Mouse (Mus musculus) CH12.LX (cell line): ENCODE data around the gene Fbxw11. TPM values are rescaled to one million over a fixed set of nuclear protein-coding genes. Genes with fewer than 3 reads are reported as not detected.

Source experiments
- DNase-seq: peaks from one replicate; pipeline ENCODE4 v3.0.0-alpha.2; 2013; ENCODE audit errors: extremely low read depth
- H3K27ac ChIP-seq: 2 replicates; pipeline ENCODE4 v1.5.1; 2012; ENCODE audit warnings: low read depth, mild to moderate bottlenecking, control low read depth, moderate library complexity; ENCODE audit not compliant: insufficient read depth
- H3K27me3 ChIP-seq: replicated peaks from 2 replicates; pipeline ENCODE3; 2012; ENCODE audit warnings: inconsistent platforms
- H3K36me3 ChIP-seq, 2 experiments: replicated peaks in 1 of 2; 2 replicates each; pipeline versions ENCODE3 to v1.6.1; 2012; ENCODE audit warnings: inconsistent platforms in 1 of 2, low read length in 1 of 2, mild to moderate bottlenecking in 1 of 2, mixed read lengths in 1 of 2, moderate library complexity in 1 of 2; ENCODE audit not compliant: control insufficient read depth in 1 of 2, insufficient read depth in 1 of 2
- H3K4me1 ChIP-seq, 2 experiments: 2 replicates each; pipeline ENCODE4 v1.6.1; 2012; ENCODE audit warnings: inconsistent platforms in 1 of 2, moderate library complexity in 1 of 2; ENCODE audit not compliant: insufficient read depth in 2 of 2, control insufficient read depth in 1 of 2
- H3K4me2 ChIP-seq: 2 replicates; pipeline ENCODE4 v1.6.1; 2012; ENCODE audit warnings: low read depth, mild to moderate bottlenecking, control low read depth; ENCODE audit not compliant: poor library complexity, insufficient read depth, severe bottlenecking
- H3K4me3 ChIP-seq, 3 experiments: fragments of 150-350 bp in 1 of 3; sonication (generic) in 1 of 3; replicated peaks in 1 of 3; 2 replicates each; pipeline versions ENCODE3 to v1.5.1; 2011 to 2012; ENCODE audit warnings: low read depth in 2 of 3, low read length in 2 of 3, mild to moderate bottlenecking in 2 of 3, moderate library complexity in 2 of 3, control low read depth in 1 of 3, improper control_type of control experiment in 1 of 3, inconsistent platforms in 1 of 3, mixed read lengths in 1 of 3; ENCODE audit not compliant: poor library complexity in 1 of 3
- H3K79me2 ChIP-seq: replicated peaks from 2 replicates; pipeline ENCODE4 v1.6.1; 2012; ENCODE audit warnings: mild to moderate bottlenecking, moderate library complexity; ENCODE audit not compliant: control insufficient read depth, poor library complexity, insufficient read depth, severe bottlenecking; ENCODE audit errors: extremely low read depth
- H3K9ac ChIP-seq: 2 replicates; pipeline ENCODE4 v1.6.1; 2012; ENCODE audit warnings: low read depth, mild to moderate bottlenecking, control low read depth, moderate library complexity; ENCODE audit not compliant: insufficient read depth
- H3K9me3 ChIP-seq: replicated peaks from 2 replicates; pipeline ENCODE3; 2012; ENCODE audit warnings: low read length, inconsistent platforms, mixed read lengths
- BHLHE40 ChIP-seq: IDR thresholded peaks from 2 replicates; pipeline ENCODE4 v1.6.1; 2011; ENCODE audit warnings: mild to moderate bottlenecking, low read depth, low read length, improper control_type of control experiment
- CHD2 ChIP-seq: IDR thresholded peaks from 2 replicates; pipeline ENCODE4 v1.6.1; 2011; ENCODE audit warnings: low read length, improper control_type of control experiment
- E2F4 ChIP-seq: IDR thresholded peaks from 2 replicates; pipeline ENCODE4 v1.6.1; 2011; ENCODE audit warnings: low read depth, low read length, improper control_type of control experiment; ENCODE audit not compliant: insufficient replicate concordance
- ELF1 ChIP-seq: IDR thresholded peaks from 2 replicates; pipeline ENCODE4 v1.6.1; 2014; ENCODE audit warnings: low read depth, mild to moderate bottlenecking, inconsistent platforms, low read length, improper control_type of control experiment
- IRF4 ChIP-seq: IDR thresholded peaks from 2 replicates; pipeline ENCODE4 v1.6.1; 2014; ENCODE audit warnings: low read depth, mild to moderate bottlenecking, inconsistent platforms, low read length, improper control_type of control experiment
- MEF2A ChIP-seq: IDR thresholded peaks from 2 replicates; pipeline ENCODE4 v1.6.1; 2014; ENCODE audit warnings: low read depth, mild to moderate bottlenecking, inconsistent platforms, low read length, improper control_type of control experiment, borderline replicate concordance
- SIN3A ChIP-seq: IDR thresholded peaks from 2 replicates; pipeline ENCODE4 v1.6.1; 2012; ENCODE audit warnings: low read length, improper control_type of control experiment, inconsistent platforms
- UBTF ChIP-seq: IDR thresholded peaks from 2 replicates; pipeline ENCODE4 v1.6.1; 2012; ENCODE audit warnings: low read depth, mild to moderate bottlenecking, inconsistent platforms, low read length, improper control_type of control experiment, moderate library complexity
- USF1 ChIP-seq: IDR thresholded peaks from 2 replicates; pipeline ENCODE4 v1.6.1; 2014; ENCODE audit warnings: low read depth, mild to moderate bottlenecking, inconsistent platforms, low read length, improper control_type of control experiment
- ZKSCAN1 ChIP-seq: IDR thresholded peaks from 2 replicates; pipeline ENCODE4 v1.6.1; 2012; ENCODE audit warnings: low read depth, inconsistent platforms, low read length, improper control_type of control experiment, borderline replicate concordance
- dilution Hi-C: fragments of 300-500 bp; cut with MboI; formaldehyde crosslinking; loops from 2 replicates; pipeline ENCODE4 v1.14.3; 2020; ENCODE audit warnings: low sequenced_read_pairs; ENCODE audit not compliant: extremely low pct_unique_long_range_greater_than_20kb, extremely low pct_ligation_motif_present
- in situ Hi-C: fragments of 300-500 bp; cut with MboI; formaldehyde crosslinking; loops from 3 replicates; pipeline ENCODE4 v1.14.3; 2019; ENCODE audit warnings: low sequenced_read_pairs, low pct_ligation_motif_present, low pct_unique_long_range_greater_than_20kb, mixed read lengths
- polyA plus RNA-seq: library from polyadenylated mRNA; unstranded; fragments of >175 nt; gene quantifications from 2 replicates; pipeline ENCODE4 v1.2.1, GENCODE M21; 2012; ENCODE audit warnings: low read depth; ENCODE audit not compliant: insufficient read length
- total RNA-seq, 2 experiments: library from RNA; depleted of rRNA; stranded (reverse); fragments of 300-350 nt in 1 of 2; fragments of >200 nt in 1 of 2; gene quantifications; 2 replicates each; pipeline ENCODE4 v1.2.3; 2012 to 2014

The Fbxw11 gene
- total and polyA plus RNA-seq, 3 experiments = 54.5 to 85.0 (median 58.5) TPM

DNA sequence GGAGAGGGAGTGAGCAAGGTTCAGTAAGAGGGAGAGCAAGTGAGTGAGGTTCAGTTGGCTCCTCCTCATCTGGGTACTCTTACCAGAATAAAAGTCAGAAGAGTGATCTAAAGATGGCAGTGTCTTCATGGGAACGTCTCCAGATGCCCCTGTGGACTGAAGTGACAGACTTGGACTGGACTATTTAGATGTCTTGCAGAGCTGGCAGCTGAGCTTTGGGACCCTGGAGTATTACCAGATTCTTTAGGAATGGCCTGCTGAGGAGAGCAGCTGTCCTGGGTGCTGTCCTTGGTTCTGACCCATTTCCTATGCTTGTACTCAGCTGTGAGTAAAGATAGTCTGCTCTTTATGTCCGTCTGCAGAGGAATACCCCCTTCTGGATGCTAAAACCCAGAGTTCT lies 75.8 kb downstream of the Fbxw11 start:
- H3K79me2 ChIP-seq = peaks cover 23% of the 10 kb centered on the region
- no peak overlapping the region for H3K27ac ChIP-seq
- no peaks in the 10 kb centered on the region for H3K9me3 ChIP-seq
- dilution Hi-C loops (no loop called here), in situ Hi-C loops (no loop called here)
- H3K36me3 ChIP-seq = peaks cover 14 to 59% of the 10 kb centered on the region in 2 experiments
- TF ChIP-seq ZKSCAN1 (no peak), SIN3A (0 out of 2 replicates have a peak, but pooled peaks have one; percentile 39)
- H3K4me1 ChIP-seq = peaks cover 13 to 47% of the 10 kb centered on the region in 2 experiments
- H3K27me3 ChIP-seq = no peaks in the 10 kb centered on the region
- no peak overlapping the region for H3K4me3 ChIP-seq
- no peak overlapping the region for H3K4me2 ChIP-seq
- no peak overlapping the region for H3K9ac ChIP-seq
- DNase-seq = no peak

DNA sequence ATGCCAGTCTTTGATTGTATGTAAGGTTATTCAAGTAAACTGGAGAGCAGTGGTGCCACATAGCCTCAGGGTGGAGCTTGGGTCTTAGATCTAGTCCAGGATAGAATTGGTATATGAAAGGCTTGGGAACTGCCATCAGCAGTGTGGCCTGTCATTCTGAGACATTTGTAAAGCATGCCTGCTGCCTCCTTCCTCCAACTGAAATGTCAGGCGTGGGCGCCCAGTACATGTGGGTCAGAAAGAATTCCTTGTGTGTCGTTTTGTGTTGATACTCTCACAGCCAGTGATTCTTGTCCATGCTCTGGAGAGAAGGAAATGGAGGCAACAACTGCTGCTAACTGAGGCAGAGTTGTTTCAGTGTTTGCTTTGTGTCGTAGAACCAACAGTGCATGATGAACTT lies 76.5 kb downstream of the Fbxw11 start:
- in situ Hi-C loops = no loop called here
- peaks cover 23% of the 10 kb centered on the region for H3K79me2 ChIP-seq
- no peak overlapping the region for H3K4me2 ChIP-seq
- no peak overlapping the region for H3K4me3 ChIP-seq
- no peak for DNase-seq
- no peak overlapping the region for H3K27ac ChIP-seq
- H3K9ac ChIP-seq = no peak overlapping the region
- peaks cover 10 to 60% of the 10 kb centered on the region in 2 experiments for H3K36me3 ChIP-seq
- no peaks in the 10 kb centered on the region for H3K9me3 ChIP-seq
- H3K4me1 ChIP-seq = peaks cover 13 to 52% of the 10 kb centered on the region in 2 experiments
- TF ChIP-seq MEF2A (no peak), UBTF (no peak), ELF1 (no peak), IRF4 (no peak), BHLHE40 (no peak), E2F4 (no peak), USF1 (no peak), CHD2 (no peak)
- TF ChIP-seq, all 38 proteins: peak for 0
- dilution Hi-C loops = no loop called here
- no peaks in the 10 kb centered on the region for H3K27me3 ChIP-seq

DNA sequence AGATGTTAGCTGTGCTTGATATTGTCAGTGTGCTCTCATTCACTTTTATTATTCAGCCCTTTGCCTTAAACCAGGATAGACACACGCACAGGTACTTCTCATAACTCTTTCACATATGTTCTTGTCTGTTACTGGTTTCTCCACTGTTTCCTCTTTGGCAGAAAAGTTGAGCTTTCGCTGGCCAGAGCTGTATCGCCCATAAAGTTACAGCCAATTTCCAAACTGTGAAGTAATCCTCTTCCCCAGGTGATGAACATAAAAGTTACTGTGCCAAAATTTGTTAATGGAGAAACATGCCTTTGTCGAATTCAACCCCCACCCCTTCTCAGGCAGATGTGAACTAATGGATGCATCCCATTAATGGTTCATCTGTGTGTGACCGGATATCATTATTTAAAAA lies 80.1 kb downstream of the Fbxw11 start:
- peaks cover 10% of the 10 kb centered on the region; the same call in 1 of the 2 replicates for H3K79me2 ChIP-seq
- H3K27ac ChIP-seq = no peak overlapping the region
- DNase-seq = no peak
- peaks cover 3 to 27% of the 10 kb centered on the region in 2 experiments for H3K4me1 ChIP-seq
- no peak overlapping the region for H3K4me3 ChIP-seq
- no peak overlapping the region for H3K9ac ChIP-seq
- TF ChIP-seq IRF4 = no peak
- TF ChIP-seq, all 38 proteins: peak for 0
- Histone ChIP-seq H3K9me3 (no peaks in the 10 kb centered on the region), H3K36me3 (peaks cover 16 to 74% of the 10 kb centered on the region in 2 experiments), H3K4me2 (no peak overlapping the region), H3K27me3 (no peaks in the 10 kb centered on the region)
- in situ Hi-C loops (no loop called here), dilution Hi-C loops (no loop called here)
